Mouse (Mus musculus) liver, postnatal 0 days (tissue): ENCODE measurements around the gene Cct5.

Experiments used
- CTCF ChIP-seq: sonication (generic); IDR thresholded peaks from 2 replicates; pipeline ENCODE4 v1.5.1; 2016; ENCODE audit warnings: antibody characterized with exemption, low read depth
- EP300 ChIP-seq: IDR thresholded peaks from 2 replicates; pipeline ENCODE4 v1.6.1; 2016; ENCODE audit warnings: antibody characterized with exemption, low read depth, mild to moderate bottlenecking

- TF ChIP-seq CTCF (no peak), EP300 (no peak)
Observed at GRCm38 (mm10) chr15:31565786-31566185, 35.8 kb downstream of the Cct5 start.
